Mouse (Mus musculus) brown adipose tissue, adult 24 weeks (tissue): ENCODE results near the gene Dyx1c1. TPM values are rescaled to one million over a fixed set of nuclear protein-coding genes. Genes with fewer than 3 reads are reported as not detected.

Source experiments
- H3K27ac ChIP-seq: fragments of 200-500 bp; replicated peaks from 2 replicates; pipeline ENCODE4 v1.5.1; 2012; ENCODE audit warnings: low read depth, mild to moderate bottlenecking, low read length
- H3K4me1 ChIP-seq: fragments of 200-500 bp; 2 replicates; pipeline ENCODE4 v1.6.1; 2012; ENCODE audit warnings: low read length, mixed read lengths; ENCODE audit not compliant: control insufficient read depth, insufficient read depth, insufficient read length
- H3K4me3 ChIP-seq: fragments of 200-500 bp; 2 replicates; pipeline ENCODE4 v1.5.1; 2012; ENCODE audit warnings: low read depth, mild to moderate bottlenecking, low read length, moderate library complexity; ENCODE audit not compliant: insufficient read depth
- polyA plus RNA-seq: library from polyadenylated mRNA; stranded (reverse); fragments of >200 nt; gene quantifications from 2 replicates; pipeline ENCODE4 v1.2.4, GENCODE M21; 2012; ENCODE audit not compliant: missing spikeins, insufficient read depth, insufficient read length

The Dyx1c1 gene
- polyA plus RNA-seq, 1 experiment, result 2.1 TPM

DNA sequence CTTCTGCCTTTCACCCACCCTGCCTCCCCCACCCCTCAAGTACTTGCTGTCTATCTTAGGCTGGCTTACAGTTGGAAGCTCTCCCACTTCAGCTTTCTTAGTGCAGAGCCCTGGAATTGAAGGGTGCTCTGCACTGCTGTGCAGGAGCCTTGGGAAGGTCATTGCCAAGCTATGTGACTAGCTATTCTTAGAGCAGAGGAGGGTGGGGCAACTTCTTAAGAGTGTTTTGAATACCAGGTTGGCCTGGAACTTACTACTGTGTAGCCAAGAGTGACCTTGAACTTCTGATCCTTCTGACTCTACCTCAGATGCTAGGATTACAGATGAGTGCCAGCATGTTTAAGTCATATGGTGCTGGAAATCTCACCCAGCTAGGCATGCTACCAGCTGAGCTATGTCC is 37.6 kb downstream of the Dyx1c1 start:
- no peak overlapping the region for H3K27ac ChIP-seq
- no peaks in the 10 kb centered on the region for H3K4me1 ChIP-seq
- no peak overlapping the region for H3K4me3 ChIP-seq

DNA sequence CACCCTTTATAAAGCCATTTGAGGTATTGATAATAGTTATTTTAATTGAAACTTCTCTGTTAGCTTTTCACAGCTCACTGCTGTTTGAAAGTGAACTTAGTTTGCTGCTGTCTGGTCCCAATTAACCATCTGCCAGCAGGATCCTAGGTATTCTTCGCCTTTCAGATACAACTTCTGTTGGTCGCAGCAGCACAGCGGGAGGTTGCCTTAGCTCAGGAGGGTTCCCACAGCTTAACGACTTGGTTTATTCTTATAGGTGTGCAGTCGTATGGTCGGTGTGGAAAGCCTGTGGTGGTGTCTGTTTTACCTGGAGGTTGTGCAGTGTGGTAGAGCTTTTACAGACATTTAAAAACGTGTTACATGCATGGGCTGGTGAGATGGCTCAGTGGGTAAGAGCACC is 38.2 kb downstream of the Dyx1c1 start:
- Histone ChIP-seq H3K4me3 (no peak overlapping the region), H3K4me1 (no peaks in the 10 kb centered on the region), H3K27ac (no peak overlapping the region)

DNA sequence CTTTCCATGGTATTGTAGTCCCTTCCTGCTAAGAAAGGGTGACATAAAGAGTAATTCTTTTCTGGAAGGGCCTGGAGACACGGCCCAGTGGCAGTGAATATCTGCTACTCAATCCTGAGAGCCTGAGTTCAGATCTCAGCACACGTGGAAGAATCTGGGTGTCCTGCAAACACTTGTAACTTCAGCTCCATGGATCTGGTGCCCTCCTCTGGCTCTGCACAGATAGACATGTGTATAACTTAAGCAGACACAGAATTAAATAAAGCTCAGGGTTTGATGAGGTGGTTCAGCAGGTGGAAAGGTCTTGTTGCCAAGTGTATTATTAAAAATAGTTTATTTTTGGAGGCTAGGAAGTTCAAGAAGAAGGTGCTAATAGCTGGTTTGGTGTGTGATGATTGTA is 41.9 kb downstream of the Dyx1c1 start:
- Histone ChIP-seq H3K27ac (no peak overlapping the region), H3K4me1 (no peaks in the 10 kb centered on the region), H3K4me3 (no peak overlapping the region)

DNA sequence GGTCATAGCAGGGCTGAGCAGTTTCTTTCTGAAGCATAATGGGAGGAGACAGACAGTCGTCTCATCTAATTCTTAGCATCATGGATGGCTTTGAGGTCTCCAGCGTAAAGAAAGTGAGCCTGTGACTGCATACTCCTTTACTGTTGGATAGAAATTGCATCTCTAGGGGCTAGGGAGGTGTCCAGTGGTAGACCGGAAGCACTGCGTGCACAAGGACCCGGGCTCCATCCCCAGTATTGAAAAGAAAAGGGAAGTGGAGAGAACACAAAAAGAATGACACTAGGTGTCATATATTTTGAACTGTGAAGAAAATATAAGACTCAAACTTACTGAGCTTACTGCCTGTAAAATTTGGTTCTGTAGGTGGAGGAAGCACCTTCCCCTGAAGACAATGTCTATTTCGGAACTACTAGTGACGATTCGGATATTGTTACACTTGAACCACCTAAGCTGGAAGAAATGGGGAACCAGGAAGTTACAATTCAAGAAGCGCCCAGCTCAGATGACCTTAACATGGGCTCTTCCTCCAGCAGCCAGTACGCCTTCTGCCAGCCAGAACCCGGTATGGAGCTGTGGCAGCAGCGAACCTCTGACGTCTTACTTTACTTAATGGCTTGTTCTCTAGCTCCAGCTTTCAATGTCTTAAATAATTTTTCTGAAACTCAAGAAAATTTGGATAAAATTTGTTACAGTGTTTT is 42.9 kb downstream of the Dyx1c1 start:
- no peak overlapping the region for H3K4me3 ChIP-seq
- no peak overlapping the region for H3K27ac ChIP-seq
- no peaks in the 10 kb centered on the region for H3K4me1 ChIP-seq

DNA sequence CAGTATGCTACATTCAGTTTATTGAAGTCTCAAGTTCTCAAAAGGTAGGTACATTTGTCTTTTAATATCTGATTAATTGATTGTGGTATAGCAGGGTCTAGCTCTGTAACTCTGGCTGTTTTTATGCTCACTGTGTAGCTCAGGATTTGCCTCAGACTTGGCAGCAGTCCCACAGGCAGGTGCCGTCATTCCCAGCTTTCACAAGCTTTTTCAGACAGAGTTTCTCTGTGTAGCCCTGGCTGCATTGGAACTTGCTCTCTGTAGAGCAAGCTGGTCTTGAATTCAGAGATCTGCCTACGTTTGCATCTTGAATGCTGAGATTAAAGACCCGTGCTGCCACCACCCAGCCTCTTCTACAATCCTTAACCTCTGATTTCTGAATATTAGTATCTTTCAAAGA is 43.6 kb downstream of the Dyx1c1 start:
- H3K4me1 ChIP-seq, result no peaks in the 10 kb centered on the region
- no peak overlapping the region for H3K4me3 ChIP-seq
- H3K27ac ChIP-seq, result no peak overlapping the region

DNA sequence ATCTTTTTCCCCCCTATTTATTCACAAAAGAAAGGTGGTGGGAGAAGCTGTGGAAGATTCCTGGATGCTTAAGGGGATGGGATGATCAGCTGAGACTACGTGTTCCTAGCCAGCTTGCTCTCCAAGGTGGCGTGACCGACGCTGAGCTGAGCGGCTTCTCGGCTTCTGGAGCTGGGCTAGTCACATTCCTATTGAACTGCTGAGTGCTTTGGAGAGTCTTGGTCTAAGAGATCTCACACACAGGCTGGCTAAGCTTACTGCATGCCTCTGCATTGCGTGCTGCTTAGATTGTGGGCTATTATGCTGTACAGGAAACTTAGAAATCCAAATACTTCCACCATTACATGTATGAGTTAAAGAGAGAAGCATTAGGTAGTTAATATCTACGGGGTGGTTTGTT is 45.5 kb downstream of the Dyx1c1 start:
- Histone ChIP-seq H3K27ac (no peak overlapping the region), H3K4me1 (no peaks in the 10 kb centered on the region), H3K4me3 (no peak overlapping the region)

DNA sequence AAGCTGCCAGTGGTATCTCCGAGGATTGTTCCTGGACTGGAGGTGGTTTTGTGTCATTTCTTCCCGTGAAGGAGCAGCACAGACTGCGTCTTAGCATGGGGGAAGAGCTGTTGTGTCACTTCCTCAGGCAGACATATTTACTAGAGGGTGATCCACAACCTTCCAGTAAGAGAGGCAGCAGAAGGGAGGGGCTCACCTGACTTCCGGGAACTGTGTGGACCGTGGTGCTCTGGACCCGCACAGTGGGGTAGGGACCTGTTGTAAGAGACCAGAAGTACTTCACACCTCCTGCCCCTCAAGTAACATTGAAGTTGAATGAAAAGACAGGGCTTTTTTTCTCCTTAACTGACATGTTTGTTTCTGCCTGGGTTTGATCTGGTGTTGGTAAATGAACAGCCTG is 46.5 kb downstream of the Dyx1c1 start:
- Histone ChIP-seq H3K4me3 (no peak overlapping the region), H3K27ac (no peak overlapping the region), H3K4me1 (no peaks in the 10 kb centered on the region)

DNA sequence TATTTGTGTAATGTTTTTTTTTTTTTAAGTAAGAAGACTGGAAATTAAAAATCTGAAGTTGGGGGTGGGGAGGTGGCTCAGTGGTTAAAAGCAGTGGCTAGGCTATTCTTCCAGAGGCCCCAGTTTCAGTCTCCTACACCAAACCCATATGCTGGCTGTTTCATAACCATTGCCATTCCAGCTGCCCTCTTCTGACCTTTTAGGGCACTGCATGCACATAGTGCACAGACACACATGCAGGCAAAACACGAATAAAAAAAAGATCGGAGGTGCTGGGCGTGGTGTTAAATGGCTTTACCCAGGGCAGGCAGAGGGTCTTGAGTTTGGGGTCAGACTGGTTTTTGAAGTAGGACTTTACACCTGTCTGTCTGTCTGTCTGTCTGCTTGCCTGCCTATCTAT is 47.6 kb downstream of the Dyx1c1 start:
- Histone ChIP-seq H3K4me1 (no peaks in the 10 kb centered on the region), H3K27ac (no peak overlapping the region), H3K4me3 (no peak overlapping the region)

DNA sequence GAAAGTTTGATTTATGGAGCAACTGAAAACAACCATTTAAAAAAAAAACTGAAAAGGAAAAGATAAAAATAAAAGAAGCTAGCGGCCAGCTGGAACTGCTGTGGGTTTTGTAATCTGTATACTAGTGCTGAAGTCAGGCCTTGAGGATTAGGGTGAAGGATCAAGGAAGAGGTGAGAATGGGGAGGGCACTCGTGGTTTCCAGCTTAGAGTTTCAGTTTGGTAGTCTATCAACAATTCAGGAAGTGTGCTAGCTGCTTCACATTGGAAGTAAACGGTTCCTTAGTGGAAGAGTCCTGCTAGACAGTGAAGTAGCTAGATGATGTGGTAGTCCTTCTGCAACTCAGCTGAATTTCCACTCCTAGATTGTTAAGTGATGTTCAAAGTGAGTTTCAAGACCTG is 49.8 kb downstream of the Dyx1c1 start:
- Histone ChIP-seq H3K4me1 (no peaks in the 10 kb centered on the region), H3K4me3 (no peak overlapping the region), H3K27ac (no peak overlapping the region; the same call in 1 of the 2 replicates)

DNA sequence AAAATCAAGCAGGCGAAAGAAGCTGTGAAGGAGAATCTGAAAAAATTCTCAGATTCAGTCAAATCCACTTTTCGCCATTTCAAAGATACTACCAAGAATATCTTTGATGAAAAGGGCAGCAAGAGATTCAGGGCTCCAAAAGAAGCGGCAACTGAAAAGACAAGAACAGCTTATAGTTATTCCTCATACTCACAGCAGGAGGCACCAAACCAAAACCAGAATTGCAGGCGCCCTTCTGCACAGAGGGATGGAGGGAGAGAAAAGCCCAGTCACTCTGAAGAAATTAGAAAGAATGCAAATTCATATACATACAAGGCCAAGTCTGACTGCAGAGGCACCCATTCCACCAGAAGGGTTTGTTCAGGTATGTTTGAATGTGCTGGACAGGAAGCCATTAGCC is 54.0 kb downstream of the Dyx1c1 start:
- Histone ChIP-seq H3K27ac (no peak overlapping the region), H3K4me1 (no peaks in the 10 kb centered on the region), H3K4me3 (no peak overlapping the region)

DNA sequence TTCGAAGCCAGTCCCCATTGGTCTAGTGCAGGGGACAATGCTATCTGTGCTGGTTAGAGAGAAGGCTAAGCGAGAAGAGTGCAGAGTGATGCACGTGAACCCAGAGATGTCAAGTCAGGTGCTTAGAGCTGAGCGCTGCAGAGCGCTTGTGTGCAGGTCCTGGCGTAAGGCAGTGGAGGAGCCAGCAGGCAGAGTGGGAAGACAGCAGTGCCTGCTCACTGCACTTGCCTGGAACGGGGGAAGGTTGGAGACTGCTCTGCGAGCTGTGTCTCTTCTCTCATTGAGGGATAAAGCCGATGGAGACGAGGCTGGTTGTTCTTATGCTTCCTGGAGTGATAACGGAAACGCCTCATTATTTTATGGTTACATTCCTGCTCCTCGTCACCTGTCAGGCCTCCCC is 56.1 kb downstream of the Dyx1c1 start:
- Histone ChIP-seq H3K4me1 (peaks cover under 1% of the 10 kb centered on the region; the same call in 1 of the 2 replicates), H3K27ac (no peak overlapping the region), H3K4me3 (no peak overlapping the region)

DNA sequence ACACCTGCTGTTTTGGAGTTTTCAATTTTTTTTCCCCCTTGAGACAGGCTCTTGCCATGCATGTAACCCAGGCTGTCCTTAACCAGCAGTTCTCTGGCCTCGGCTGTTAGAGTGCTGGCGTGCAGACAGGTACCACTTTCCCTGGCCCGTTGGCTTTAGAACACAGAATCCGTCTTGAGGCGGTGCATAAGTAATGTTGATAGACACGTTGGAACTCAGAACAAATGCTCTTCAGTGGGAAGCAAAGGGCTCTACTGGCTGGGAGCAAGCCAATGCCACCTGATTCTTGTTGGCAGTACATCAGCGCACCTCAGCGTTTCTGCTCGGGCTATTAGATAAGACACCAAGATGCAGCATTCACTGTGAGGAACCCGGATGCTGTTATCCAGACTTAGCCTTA is 61.3 kb downstream of the Dyx1c1 start:
- no peak overlapping the region for H3K27ac ChIP-seq
- H3K4me3 ChIP-seq, result no peak overlapping the region
- H3K4me1 ChIP-seq, result peaks cover 3% of the 10 kb centered on the region; the same call in 1 of the 2 replicates

DNA sequence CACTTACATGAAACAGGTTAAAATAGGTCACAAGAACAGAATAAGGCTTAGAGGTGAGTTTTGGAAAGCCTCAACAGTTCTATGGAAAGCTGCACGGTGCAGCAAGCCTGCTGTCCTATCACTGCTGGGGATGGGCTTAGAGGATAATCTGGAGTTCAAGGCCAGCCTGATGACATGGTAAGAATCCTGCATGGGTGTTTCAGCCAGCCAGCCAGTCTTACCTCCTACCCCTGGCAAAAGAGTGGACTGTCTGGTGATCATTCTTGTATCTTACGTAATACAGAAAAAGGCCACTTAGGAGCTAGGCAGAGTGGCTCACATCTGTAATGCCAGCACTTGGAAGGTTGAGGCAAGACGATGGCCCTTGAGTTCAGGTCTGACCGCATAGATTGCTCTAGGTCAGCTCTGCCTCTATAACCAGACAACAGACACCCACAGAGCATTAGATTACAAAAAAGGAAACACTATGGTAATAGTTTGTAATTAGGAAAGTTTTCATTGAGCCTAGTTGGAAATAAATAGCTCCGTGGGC is 62.0 kb downstream of the Dyx1c1 start:
- H3K27ac ChIP-seq, result peak overlapping the region; percentile 37; the same call in 1 of the 2 replicates
- peaks cover 3% of the 10 kb centered on the region; the same call in 1 of the 2 replicates for H3K4me1 ChIP-seq
- no peak overlapping the region for H3K4me3 ChIP-seq
